Mouse (Mus musculus) CH12.LX (cell line): ENCODE data around the gene Sptlc3.

Experiments
- CTCF ChIP-seq, 2 experiments: IDR thresholded peaks in 1 of 2; conservative IDR thresholded peaks in 1 of 2; 2 replicates each; pipeline ENCODE4 v1.5.1; 2011 to 2012; ENCODE audit warnings: low read depth in 2 of 2, low read length in 2 of 2, improper control_type of control experiment in 1 of 2, inconsistent platforms in 1 of 2, mild to moderate bottlenecking in 1 of 2, moderate library complexity in 1 of 2
- EP300 ChIP-seq: IDR thresholded peaks from 2 replicates; pipeline ENCODE4 v1.6.1; 2011; ENCODE audit warnings: low read length, improper control_type of control experiment
- ETS1 ChIP-seq: conservative IDR thresholded peaks from 2 replicates; pipeline ENCODE4 v1.6.1; 2012; ENCODE audit warnings: low read depth, mild to moderate bottlenecking, inconsistent platforms, low read length, improper control_type of control experiment, moderate library complexity
- JUND ChIP-seq: conservative IDR thresholded peaks from 2 replicates; pipeline ENCODE4 v1.6.1; 2011; ENCODE audit warnings: low read depth, low read length, improper control_type of control experiment
- MAFK ChIP-seq: IDR thresholded peaks from 2 replicates; pipeline ENCODE4 v1.6.1; 2011; ENCODE audit warnings: low read length, improper control_type of control experiment; ENCODE audit not compliant: insufficient replicate concordance
- MYC ChIP-seq: IDR thresholded peaks from 2 replicates; pipeline ENCODE4 v1.6.1; 2011; ENCODE audit warnings: low read depth, mild to moderate bottlenecking, improper control_type of control experiment, low read length
- POLR2A ChIP-seq: IDR thresholded peaks from 2 replicates; pipeline ENCODE4 v1.6.1; 2011; ENCODE audit warnings: low read depth, mild to moderate bottlenecking, improper control_type of control experiment, low read length
- RAD21 ChIP-seq: IDR thresholded peaks from 2 replicates; pipeline ENCODE4 v1.6.1; 2011; ENCODE audit warnings: low read depth, mild to moderate bottlenecking, low read length, improper control_type of control experiment, moderate library complexity
- SMC3 ChIP-seq: IDR thresholded peaks from 2 replicates; pipeline ENCODE4 v1.6.1; 2011; ENCODE audit warnings: low read depth, low read length, improper control_type of control experiment
- USF1 ChIP-seq: IDR thresholded peaks from 2 replicates; pipeline ENCODE4 v1.6.1; 2014; ENCODE audit warnings: low read depth, mild to moderate bottlenecking, inconsistent platforms, low read length, improper control_type of control experiment

DNA sequence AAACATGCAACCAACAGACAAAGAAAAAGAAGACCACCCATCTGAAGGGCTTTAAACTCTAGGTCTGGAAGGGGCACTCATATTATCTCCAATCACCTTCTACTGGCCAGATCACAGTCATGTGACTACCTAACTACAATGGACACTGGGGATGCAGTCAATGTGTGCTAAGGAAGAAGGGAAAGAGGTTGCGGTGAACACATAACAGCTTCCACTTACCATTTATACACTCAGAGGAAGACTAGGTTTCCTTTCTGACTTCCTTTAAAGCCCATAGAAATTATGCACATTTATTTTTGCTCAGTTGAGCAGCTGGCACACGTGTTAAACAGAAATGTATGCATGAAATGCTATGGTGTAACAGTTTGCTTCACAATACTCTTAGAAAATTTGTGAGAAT is 178.7 kb downstream of the Sptlc3 start:
- TF ChIP-seq CTCF (conservative IDR thresholded peaks at IDR 0.05 in 1 of 2, IDR thresholded peaks at IDR 0.05 in 1 of 2; ENCODE audit: low read depth in 2 of 2, low read length in 2 of 2) (no peak), POLR2A (no peak), MAFK (no peak), JUND (no peak), RAD21 (no peak), EP300 (no peak), ETS1 (no peak), SMC3 (no peak), USF1 (no peak), MYC (no peak)
